Mouse (Mus musculus) small intestine, adult 10 weeks (tissue): ENCODE results near the gene Trmt61a. TPM values are rescaled to one million over a fixed set of nuclear protein-coding genes. Genes with fewer than 3 reads are reported as not detected.

Source experiments
- polyA plus RNA-seq: library from polyadenylated mRNA; stranded (reverse); fragments of 350-450 nt; fragmentation: Illumina TruSeq; extraction: RNeasy Lipid Tissue Mini Kit (QIAGEN cat#74804); gene quantifications from one replicate; pipeline ENCODE4 v1.2.3, GENCODE M21; 2014; ENCODE audit warnings: low replicate concordance

The Trmt61a gene
- polyA plus RNA-seq = not detected

GRCm38 (mm10) chr12:111677882-111678669, at the start of gene Trmt61a:
TSS of gene Trmt61a (plus strand) at chr12:111678105.

DNA sequence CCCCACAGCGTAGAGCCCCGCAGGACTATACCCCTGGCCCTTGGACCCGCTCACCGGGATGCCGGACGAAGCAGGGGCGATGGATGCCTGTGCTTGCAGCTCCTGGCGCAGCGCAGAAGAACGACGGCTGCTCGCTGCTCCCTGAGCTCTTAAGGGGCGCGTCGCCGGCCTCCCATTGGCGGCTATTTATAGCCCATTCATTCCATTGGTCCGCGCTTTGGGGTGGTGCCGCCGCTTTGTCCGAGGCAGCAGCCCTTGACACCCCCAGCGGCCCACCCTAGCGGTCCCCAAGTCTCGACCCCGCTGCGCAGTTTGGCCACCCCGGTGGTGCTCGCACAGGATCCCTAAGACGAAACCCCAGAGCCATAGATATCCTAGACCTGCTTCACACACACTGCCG, 5.7 kb upstream of the Trmt61a start, which contains the start of gene Ckb:
Ckb (minus strand) TSS at position 163 of the 400 bp plus-strand sequence.

GRCm38 (mm10) chr12:111713004-111713651, 35.2 kb downstream of the Trmt61a start, which contains the start of the genes Bag5 and Apopt1:
TSS of gene Bag5 (minus strand) at chr12:111713257.
TSS of gene Apopt1 (plus strand) at chr12:111713261.

Other genes starting within 250 kb of the Trmt61a start
- 1.4 TPM for gene Tnfaip2, start 235.6 kb upstream of the Trmt61a start, polyA plus RNA-seq
- gene Gm266, start 192.3 kb upstream of the Trmt61a start, polyA plus RNA-seq = 0.37 TPM
- 591 TPM for gene Eif5, start 140.1 kb upstream of the Trmt61a start, polyA plus RNA-seq
- 200 TPM for gene Mark3, start 103.6 kb upstream of the Trmt61a start, polyA plus RNA-seq
- gene Ckb, start 5.8 kb upstream of the Trmt61a start, polyA plus RNA-seq = 2.8 TPM
- 14.0 TPM for gene Bag5, start 35.2 kb downstream of the Trmt61a start, polyA plus RNA-seq
- 8.9 TPM for gene Apopt1, start 35.2 kb downstream of the Trmt61a start, polyA plus RNA-seq
- 2.2 TPM for gene Klc1, start 80.7 kb downstream of the Trmt61a start, polyA plus RNA-seq
- not detected for gene Xrcc3, start 135.8 kb downstream of the Trmt61a start, polyA plus RNA-seq
- 15.7 TPM for gene Zfyve21, start 136.1 kb downstream of the Trmt61a start, polyA plus RNA-seq
- 4.7 TPM for gene Ppp1r13b, start 230.0 kb downstream of the Trmt61a start, polyA plus RNA-seq